In the genomic region with DNA sequence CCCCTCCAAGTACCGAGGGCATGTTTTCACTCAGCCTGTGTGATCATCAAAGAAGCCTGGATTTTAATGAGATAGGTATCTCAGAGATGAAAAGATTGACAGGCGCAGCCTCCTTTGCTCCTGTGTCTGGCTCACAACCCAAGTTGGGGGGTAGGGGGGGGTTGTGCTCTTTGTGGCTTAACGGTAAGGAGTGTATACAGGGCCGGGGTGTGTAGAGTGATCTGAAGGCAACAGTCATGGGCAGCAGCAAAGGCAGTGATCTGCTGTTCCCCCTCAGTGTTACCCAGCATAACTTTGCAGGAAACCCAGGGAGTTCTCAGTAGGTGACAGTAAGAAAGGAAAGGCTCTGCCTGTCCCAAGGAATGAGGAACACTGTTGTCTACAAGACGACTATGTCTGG, we compare ENCODE assay signal across 18 mouse cellular contexts.
"Had no signal": no experiment of that assay in that cellular context is flagged by ENCODE, and none has a peak within 500 bp of the region (broad histone marks: within the 10 kb centered on the region; RNA-seq: fewer than 3 reads in every experiment).

No protein-coding gene starts in this region.

- H3K27ac ChIP-seq: liver, embryonic 13.5 days; liver, embryonic 15.5 days; lung, embryonic 15.5 days; macrophage; midbrain, embryonic 12.5 days; midbrain, embryonic 15.5 days; neural tube, embryonic 12.5 days; stomach, embryonic 15.5 days; stomach, postnatal 0 days had no signal

- H3K4me1 ChIP-seq: liver, embryonic 13.5 days; liver, embryonic 15.5 days; lung, embryonic 15.5 days; megakaryocyte, embryonic 14.5 days; midbrain, embryonic 12.5 days; midbrain, embryonic 15.5 days; neural tube, embryonic 12.5 days; stomach, embryonic 15.5 days had no signal

- H3K9ac ChIP-seq: liver, embryonic 13.5 days; liver, embryonic 15.5 days; liver, postnatal 0 days; lung, embryonic 15.5 days; midbrain, embryonic 12.5 days; midbrain, embryonic 15.5 days; neural tube, embryonic 12.5 days; stomach, embryonic 15.5 days had no signal

- ATAC-seq: liver, postnatal 0 days; lung, postnatal 0 days; midbrain, embryonic 15.5 days had no signal

- H3K4me2 ChIP-seq: liver, embryonic 11.5 days; liver, embryonic 13.5 days; liver, embryonic 15.5 days; lung, embryonic 15.5 days; midbrain, embryonic 12.5 days; midbrain, embryonic 15.5 days; neural tube, embryonic 12.5 days; stomach, embryonic 15.5 days had no signal

- H3K4me3 ChIP-seq: liver, embryonic 13.5 days; liver, embryonic 15.5 days; lung, embryonic 15.5 days; megakaryocyte, embryonic 14.5 days; midbrain, embryonic 12.5 days; midbrain, embryonic 15.5 days; neural tube, embryonic 12.5 days; stomach, embryonic 15.5 days had no signal

- H3K9me3 ChIP-seq: liver, embryonic 13.5 days; liver, embryonic 15.5 days; lung, embryonic 15.5 days; midbrain, embryonic 12.5 days; midbrain, embryonic 15.5 days; neural tube, embryonic 12.5 days; stomach, embryonic 15.5 days had no signal

- H3K36me3 ChIP-seq: liver, embryonic 13.5 days; liver, embryonic 15.5 days; lung, embryonic 15.5 days; midbrain, embryonic 12.5 days; midbrain, embryonic 15.5 days; neural tube, embryonic 12.5 days; stomach, embryonic 15.5 days had no signal

- H3K27me3 ChIP-seq: liver, embryonic 13.5 days; liver, embryonic 15.5 days; lung, embryonic 15.5 days; megakaryocyte, embryonic 14.5 days; midbrain, embryonic 12.5 days; midbrain, embryonic 15.5 days; neural tube, embryonic 12.5 days; stomach, embryonic 15.5 days had no signal

- DNase-seq: liver, embryonic 13.5 days; liver, postnatal 0 days; lung, adult 2 months; lung, postnatal 14 days; lung, postnatal 36 days; right cerebral cortex, postnatal 14 days; thymus, postnatal 36 days had no signal
